Mouse (Mus musculus) hindbrain, embryonic 14.5 days (tissue): ENCODE data around the gene Btbd35f28. TPM values are rescaled to one million over a fixed set of nuclear protein-coding genes. Genes with fewer than 3 reads are reported as not detected.
"Not testable (repeated sequence)": the region's sequence is repeated elsewhere in the genome, so short reads cannot be mapped to it uniquely, and the experiment has no call there.

Source experiments
- ATAC-seq: fragments of 200-750 bp; cut with Nextera tagmentation; 2 replicates; pipeline ENCODE4 v1.8.0; 2017; ENCODE audit warnings: moderate number of reproducible peaks, mild to moderate bottlenecking, moderate TSS enrichment, moderate library complexity; ENCODE audit not compliant: low FRiP score
- DNase-seq: peaks from one replicate; pipeline ENCODE4 v3.0.0-alpha.2; 2015; ENCODE audit warnings: low spot score
- H3K27ac ChIP-seq: fragments of 300-500 bp; sonication (generic); 2 replicates; pipeline ENCODE4 v1.5.1; 2014; ENCODE audit warnings: mild to moderate bottlenecking, moderate library complexity
- H3K27me3 ChIP-seq: fragments of 300-500 bp; sonication (generic); 2 replicates; pipeline ENCODE4 v1.6.1; 2014; ENCODE audit warnings: mild to moderate bottlenecking, low read length, mixed read lengths; ENCODE audit not compliant: control insufficient read depth, insufficient read depth
- H3K36me3 ChIP-seq: fragments of 300-500 bp; sonication (generic); replicated peaks from 2 replicates; pipeline ENCODE4 v1.6.1; 2014; ENCODE audit not compliant: control insufficient read depth, insufficient read depth
- H3K4me1 ChIP-seq: fragments of 300-500 bp; sonication (generic); replicated peaks from 2 replicates; pipeline ENCODE4 v1.6.1; 2014; ENCODE audit warnings: antibody characterized with exemption, low read length, mixed read lengths; ENCODE audit not compliant: control insufficient read depth, insufficient read depth
- H3K4me2 ChIP-seq: fragments of 300-500 bp; sonication (generic); replicated peaks from 2 replicates; pipeline ENCODE4 v1.6.1; 2014; ENCODE audit warnings: mild to moderate bottlenecking, moderate library complexity
- H3K4me3 ChIP-seq: fragments of 300-500 bp; sonication (generic); replicated peaks from 2 replicates; pipeline ENCODE4 v1.5.1; 2014; ENCODE audit warnings: mild to moderate bottlenecking, low read length
- H3K9ac ChIP-seq: fragments of 300-500 bp; sonication (generic); 2 replicates; pipeline ENCODE4 v1.6.1; 2014
- H3K9me3 ChIP-seq: fragments of 300-500 bp; sonication (generic); 2 replicates; pipeline ENCODE4 v1.6.1; 2016; ENCODE audit warnings: low read length; ENCODE audit not compliant: control insufficient read depth
- WGBS: fragments of 180-500 bp; shearing (Covaris S2); extraction: QIAGEN DNeasy Blood & Tissue Kit; methylation state at CpG from one replicate; pipeline ENCODE4 v1.1.7; 2014; 5-methylcytosine and 5-hydroxymethylcytosine counted together
- polyA plus RNA-seq: library from polyadenylated mRNA; unstranded; fragments of >200 nt; fragmentation: Nextera tagmentation; extraction: Ambion mirVana; gene quantifications from 2 replicates; pipeline ENCODE4 v1.2.1, GENCODE M21; 2014

Gene Btbd35f28
- not detected in 2 replicates for polyA plus RNA-seq

GRCm38 (mm10) chrX:4196276-4196675 is at the start of gene Btbd35f28:
TSS of gene Btbd35f28 (plus strand) at chrX:4196576.
- not testable (repeated sequence) for H3K4me3 ChIP-seq, H3K4me1 ChIP-seq, H3K9ac ChIP-seq, H3K27ac ChIP-seq, H3K27me3 ChIP-seq, H3K4me2 ChIP-seq, DNase-seq, H3K9me3 ChIP-seq, ATAC-seq, H3K36me3 ChIP-seq
- WGBS, result no CpG with 5 or more reads among the region's 2 CpGs

Other genes starting within 250 kb of the Btbd35f28 start
- not detected in 2 replicates for gene Btbd35f16, start 239.6 kb upstream of the Btbd35f28 start, polyA plus RNA-seq
- not detected in 2 replicates for gene Btbd35f3, start 158.9 kb upstream of the Btbd35f28 start, polyA plus RNA-seq
- gene Btbd35f20, start 94.7 kb downstream of the Btbd35f28 start, polyA plus RNA-seq, result not detected in 2 replicates
- not detected in 2 replicates for gene Btbd35f17, start 174.1 kb downstream of the Btbd35f28 start, polyA plus RNA-seq